Mouse (Mus musculus): ENCODE measurements around the gene Tle4. TPM values are rescaled to one million over a fixed set of nuclear protein-coding genes. Genes with fewer than 3 reads are reported as not detected.

Gene Tle4
- polyA plus RNA-seq, 1 experiment, result 0.41 TPM

GRCm38 (mm10) chr19:14435681-14436376, 162.0 kb downstream of the Tle4 start:
- H3K27me3 ChIP-seq (ENCODE audit: control insufficient read depth), result no peaks in the 10 kb centered on the region
- H3K4me1 ChIP-seq (ENCODE audit: control insufficient read depth), result no peaks in the 10 kb centered on the region
- H3K36me3 ChIP-seq (ENCODE audit: control insufficient read depth), result no peaks in the 10 kb centered on the region
- no peaks in the 10 kb centered on the region for H3K9me3 ChIP-seq (ENCODE audit: control insufficient read depth, low read length)
- H3K4me3 ChIP-seq (replicated peaks), result no peak overlapping the region
- TF ChIP-seq TAL1 (IDR thresholded peaks at IDR 0.05; ENCODE audit: low read length), result no peak
- no peak for TF ChIP-seq GATA1 (IDR thresholded peaks at IDR 0.05; ENCODE audit: low read length)

GRCm38 (mm10) chr19:14433900-14434299, 164.0 kb downstream of the Tle4 start:
- Histone ChIP-seq H3K36me3 (ENCODE audit: control insufficient read depth) (no peaks in the 10 kb centered on the region), H3K4me3 (replicated peaks) (no peak overlapping the region), H3K27me3 (ENCODE audit: control insufficient read depth) (no peaks in the 10 kb centered on the region), H3K9me3 (ENCODE audit: control insufficient read depth, low read length) (no peaks in the 10 kb centered on the region), H3K4me1 (ENCODE audit: control insufficient read depth) (no peaks in the 10 kb centered on the region)
- TF ChIP-seq GATA1 (IDR thresholded peaks at IDR 0.05; ENCODE audit: low read length), result no peak
- no peak for TF ChIP-seq TAL1 (IDR thresholded peaks at IDR 0.05; ENCODE audit: low read length)

GRCm38 (mm10) chr19:14432436-14432835, 165.4 kb downstream of the Tle4 start:
- TF ChIP-seq TAL1 (IDR thresholded peaks at IDR 0.05; ENCODE audit: low read length) (no peak), GATA1 (IDR thresholded peaks at IDR 0.05; ENCODE audit: low read length) (no peak)
- H3K27me3 ChIP-seq (ENCODE audit: control insufficient read depth), result no peaks in the 10 kb centered on the region

GRCm38 (mm10) chr19:14426920-14427319, 170.9 kb downstream of the Tle4 start:
- Histone ChIP-seq H3K9me3 (ENCODE audit: control insufficient read depth, low read length) (no peaks in the 10 kb centered on the region), H3K4me1 (ENCODE audit: control insufficient read depth) (peaks cover 16% of the 10 kb centered on the region), H3K36me3 (ENCODE audit: control insufficient read depth) (no peaks in the 10 kb centered on the region), H3K27me3 (ENCODE audit: control insufficient read depth) (no peaks in the 10 kb centered on the region), H3K4me3 (replicated peaks) (no peak overlapping the region)
- no peak for TF ChIP-seq TAL1 (IDR thresholded peaks at IDR 0.05; ENCODE audit: low read length)
- TF ChIP-seq GATA1 (IDR thresholded peaks at IDR 0.05; ENCODE audit: low read length), result no peak

More at GRCm38 (mm10) chr19:14432436-14432835, 165.4 kb downstream of the Tle4 start:
- Histone ChIP-seq H3K36me3 (ENCODE audit: control insufficient read depth) (no peaks in the 10 kb centered on the region), H3K4me3 (replicated peaks) (no peak overlapping the region), H3K9me3 (ENCODE audit: control insufficient read depth, low read length) (no peaks in the 10 kb centered on the region), H3K4me1 (ENCODE audit: control insufficient read depth) (no peaks in the 10 kb centered on the region)

GRCm38 (mm10) chr19:14426244-14426868, 171.5 kb downstream of the Tle4 start:
- no peak overlapping the region for H3K4me3 ChIP-seq (replicated peaks)
- H3K36me3 ChIP-seq (ENCODE audit: control insufficient read depth), result no peaks in the 10 kb centered on the region
- peaks cover 16% of the 10 kb centered on the region for H3K4me1 ChIP-seq (ENCODE audit: control insufficient read depth)
- no peaks in the 10 kb centered on the region for H3K27me3 ChIP-seq (ENCODE audit: control insufficient read depth)
- no peaks in the 10 kb centered on the region for H3K9me3 ChIP-seq (ENCODE audit: control insufficient read depth, low read length)
- TF ChIP-seq TAL1 (IDR thresholded peaks at IDR 0.05; ENCODE audit: low read length) (no peak), GATA1 (IDR thresholded peaks at IDR 0.05; ENCODE audit: low read length) (no peak)

GRCm38 (mm10) chr19:14425122-14425521, 172.7 kb downstream of the Tle4 start:
- Histone ChIP-seq H3K27me3 (ENCODE audit: control insufficient read depth) (no peaks in the 10 kb centered on the region), H3K4me3 (replicated peaks) (no peak overlapping the region), H3K4me1 (ENCODE audit: control insufficient read depth) (peaks cover 16% of the 10 kb centered on the region), H3K36me3 (ENCODE audit: control insufficient read depth) (no peaks in the 10 kb centered on the region), H3K9me3 (ENCODE audit: control insufficient read depth, low read length) (no peaks in the 10 kb centered on the region)
- TF ChIP-seq TAL1 (IDR thresholded peaks at IDR 0.05; ENCODE audit: low read length), result no peak
- no peak for TF ChIP-seq GATA1 (IDR thresholded peaks at IDR 0.05; ENCODE audit: low read length)

- Histone ChIP-seq H3K36me3 (ENCODE audit: control insufficient read depth) (no peaks in the 10 kb centered on the region), H3K4me3 (replicated peaks) (no peak overlapping the region), H3K27me3 (ENCODE audit: control insufficient read depth) (no peaks in the 10 kb centered on the region), H3K9me3 (ENCODE audit: control insufficient read depth, low read length) (no peaks in the 10 kb centered on the region), H3K4me1 (ENCODE audit: control insufficient read depth) (peaks cover 19% of the 10 kb centered on the region)
- no peak for TF ChIP-seq TAL1 (IDR thresholded peaks at IDR 0.05; ENCODE audit: low read length)
- TF ChIP-seq GATA1 (IDR thresholded peaks at IDR 0.05; ENCODE audit: low read length), result no peak
These were observed 173.6 kb downstream of the Tle4 start for GRCm38 (mm10) chr19:14424016-14424964.

GRCm38 (mm10) chr19:14421691-14422090, 176.2 kb downstream of the Tle4 start:
- H3K9me3 ChIP-seq (ENCODE audit: control insufficient read depth, low read length), result no peaks in the 10 kb centered on the region
- TF ChIP-seq TAL1 (IDR thresholded peaks at IDR 0.05; ENCODE audit: low read length) (no peak), GATA1 (IDR thresholded peaks at IDR 0.05; ENCODE audit: low read length) (no peak)
- H3K4me3 ChIP-seq (replicated peaks), result no peak overlapping the region
- H3K36me3 ChIP-seq (ENCODE audit: control insufficient read depth), result no peaks in the 10 kb centered on the region
- peaks cover 19% of the 10 kb centered on the region for H3K4me1 ChIP-seq (ENCODE audit: control insufficient read depth)
- peaks cover 4% of the 10 kb centered on the region; the same call in 1 of the 2 replicates for H3K27me3 ChIP-seq (ENCODE audit: control insufficient read depth)

GRCm38 (mm10) chr19:14419886-14420285, 178.0 kb downstream of the Tle4 start:
- Histone ChIP-seq H3K27me3 (ENCODE audit: control insufficient read depth) (peaks cover 13% of the 10 kb centered on the region), H3K36me3 (ENCODE audit: control insufficient read depth) (no peaks in the 10 kb centered on the region), H3K4me1 (ENCODE audit: control insufficient read depth) (peaks cover 5% of the 10 kb centered on the region; the same call in 1 of the 2 replicates), H3K9me3 (ENCODE audit: control insufficient read depth, low read length) (no peaks in the 10 kb centered on the region), H3K4me3 (replicated peaks) (no peak overlapping the region)
- no peak for TF ChIP-seq TAL1 (IDR thresholded peaks at IDR 0.05; ENCODE audit: low read length)
- no peak for TF ChIP-seq GATA1 (IDR thresholded peaks at IDR 0.05; ENCODE audit: low read length)
